Mouse (Mus musculus): ENCODE results near the gene Dtd1.

Gene Dtd1

GRCm38 (mm10) chr2:144771841-144772240 lies 172.1 kb downstream of the Dtd1 start:
- DNase-seq = no peak

GRCm38 (mm10) chr2:144774636-144775160 lies 175.0 kb downstream of the Dtd1 start:
- DNase-seq = no peak

- DNase-seq = no peak
Measured at GRCm38 (mm10) chr2:144775626-144776025, 175.9 kb downstream of the Dtd1 start.

GRCm38 (mm10) chr2:144779263-144779662 lies 179.6 kb downstream of the Dtd1 start:
- DNase-seq = no peak

- DNase-seq = no peak
Measured at GRCm38 (mm10) chr2:144780731-144781130, 181.0 kb downstream of the Dtd1 start.

GRCm38 (mm10) chr2:144781871-144782270 lies 182.2 kb downstream of the Dtd1 start:
- no peak for DNase-seq

GRCm38 (mm10) chr2:144782481-144782880 lies 182.8 kb downstream of the Dtd1 start:
- DNase-seq = no peak

- DNase-seq = no peak
Measured at GRCm38 (mm10) chr2:144783190-144783589, 183.5 kb downstream of the Dtd1 start.

- no peak for DNase-seq
Measured at GRCm38 (mm10) chr2:144783831-144784230, 184.1 kb downstream of the Dtd1 start.

- no peak for DNase-seq
Measured at GRCm38 (mm10) chr2:144791671-144792294, 192.1 kb downstream of the Dtd1 start.

- no peak for DNase-seq
Measured at GRCm38 (mm10) chr2:144797515-144797914, 197.8 kb downstream of the Dtd1 start.

GRCm38 (mm10) chr2:144807766-144808754 lies 208.4 kb downstream of the Dtd1 start:
- DNase-seq = no peak

All from thymus, postnatal 25 days (tissue).